Mouse (Mus musculus) small intestine, adult 2 months (tissue): Measurements from ENCODE around the gene Ecd. TPM values are rescaled to one million over a fixed set of nuclear protein-coding genes. Genes with fewer than 3 reads are reported as not detected.
"Not testable (repeated sequence)": the region's sequence is repeated elsewhere in the genome, so short reads cannot be mapped to it uniquely, and the experiment has no call there.

ENCODE experiments used
- H3K27ac ChIP-seq: fragments of 200-500 bp; 2 replicates; pipeline ENCODE4 v1.5.1; 2012; ENCODE audit warnings: low read depth, low read length, control low read depth, inconsistent platforms; ENCODE audit not compliant: insufficient read depth
- H3K27me3 ChIP-seq: fragments of 200-500 bp; 2 replicates; pipeline ENCODE4 v1.6.1; 2012; ENCODE audit warnings: mild to moderate bottlenecking, moderate library complexity, low read length, inconsistent platforms; ENCODE audit not compliant: control insufficient read depth, insufficient read depth
- H3K36me3 ChIP-seq: fragments of 200-500 bp; 2 replicates; pipeline ENCODE4 v1.6.1; 2012; ENCODE audit warnings: mild to moderate bottlenecking, low read length, control low read depth, inconsistent platforms; ENCODE audit not compliant: control insufficient read depth, insufficient read depth
- H3K4me1 ChIP-seq: fragments of 200-500 bp; 2 replicates; pipeline ENCODE4 v1.6.1; 2012; ENCODE audit warnings: low read length, inconsistent platforms, mixed read lengths; ENCODE audit not compliant: control insufficient read depth, insufficient read depth, insufficient read length
- H3K4me3 ChIP-seq: fragments of 200-500 bp; 2 replicates; pipeline ENCODE4 v1.5.1; 2012; ENCODE audit warnings: low read depth, mild to moderate bottlenecking, control low read depth, inconsistent platforms, low read length, moderate library complexity
- CTCF ChIP-seq: fragments of 200-500 bp; IDR thresholded peaks from 2 replicates; pipeline ENCODE4 v1.5.1; 2012; ENCODE audit warnings: low read depth, mild to moderate bottlenecking, control low read depth, inconsistent platforms, low read length, moderate library complexity, mixed read lengths; ENCODE audit not compliant: insufficient replicate concordance, insufficient read length; ENCODE audit errors: extremely low read depth
- POLR2A ChIP-seq: fragments of 200-500 bp; IDR thresholded peaks from 2 replicates; pipeline ENCODE4 v1.6.1; 2012; ENCODE audit warnings: low read depth, mild to moderate bottlenecking, control low read depth, inconsistent platforms, low read length, moderate library complexity
- WGBS: fragments of 180-500 bp; shearing (Covaris S2); methylation state at CpG from one replicate; pipeline ENCODE4 v1.1.7; 2018; 5-methylcytosine and 5-hydroxymethylcytosine counted together
- polyA plus RNA-seq: library from polyadenylated mRNA; depleted of rRNA; stranded (reverse); fragments of >200 nt; gene quantifications from 2 replicates; pipeline ENCODE4 v1.2.3, GENCODE M21; 2012

Gene Ecd
- polyA plus RNA-seq, 1 experiment: 8.2 TPM

- Histone ChIP-seq H3K36me3 (peaks cover 49% of the 10 kb centered on the region), H3K4me3 (no peak overlapping the region), H3K4me1 (no peaks in the 10 kb centered on the region), H3K27ac (no peak overlapping the region), H3K27me3 (no peaks in the 10 kb centered on the region)
- peak; percentile 44; the same call in 1 of the 2 replicates for TF ChIP-seq CTCF
- no peak for TF ChIP-seq POLR2A
- WGBS: 69% methylated on average over 9 of the region's 9 CpGs
These were observed 19.4 kb downstream of the Ecd start for GRCm38 (mm10) chr14:20328474-20328873.

- WGBS: 97% methylated on average over 9 of the region's 9 CpGs
- H3K27me3 ChIP-seq: no peaks in the 10 kb centered on the region
These were observed 23.7 kb downstream of the Ecd start for GRCm38 (mm10) chr14:20324196-20324595.

DNA sequence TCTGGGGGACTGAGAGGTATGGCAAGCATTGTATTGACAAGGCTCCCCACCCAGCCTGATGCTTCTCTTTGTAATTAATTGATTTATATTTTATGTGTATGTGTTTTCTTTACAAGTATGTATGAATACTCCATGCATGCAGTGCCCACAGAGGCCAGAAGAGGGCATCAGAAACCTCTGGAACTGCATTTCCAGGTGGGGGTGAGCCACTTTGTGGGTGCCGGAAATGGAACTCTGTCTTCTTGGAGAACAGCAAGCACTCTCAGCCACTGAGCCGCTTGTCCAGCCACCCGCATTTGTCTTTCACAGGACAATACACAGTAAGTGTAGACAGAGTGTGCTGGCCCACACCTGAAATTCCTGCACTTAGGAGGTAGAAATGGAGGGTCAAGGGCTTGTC, 28.5 kb downstream of the Ecd start:
- TF ChIP-seq CTCF (peak; percentile 59; the same call in 1 of the 2 replicates), POLR2A (no peak)
- Histone ChIP-seq H3K27me3 (no peaks in the 10 kb centered on the region), H3K36me3 (peaks cover 24% of the 10 kb centered on the region), H3K4me1 (no peaks in the 10 kb centered on the region), H3K4me3 (no peak overlapping the region), H3K27ac (no peak overlapping the region)
- WGBS: 77% methylated on average over 3 of the region's 3 CpGs

More at GRCm38 (mm10) chr14:20324196-20324595, 23.7 kb downstream of the Ecd start:
- Histone ChIP-seq H3K4me3 (no peak overlapping the region), H3K27ac (no peak overlapping the region), H3K4me1 (no peaks in the 10 kb centered on the region), H3K36me3 (peaks cover 44% of the 10 kb centered on the region)
- TF ChIP-seq POLR2A (no peak), CTCF (no peak)

DNA sequence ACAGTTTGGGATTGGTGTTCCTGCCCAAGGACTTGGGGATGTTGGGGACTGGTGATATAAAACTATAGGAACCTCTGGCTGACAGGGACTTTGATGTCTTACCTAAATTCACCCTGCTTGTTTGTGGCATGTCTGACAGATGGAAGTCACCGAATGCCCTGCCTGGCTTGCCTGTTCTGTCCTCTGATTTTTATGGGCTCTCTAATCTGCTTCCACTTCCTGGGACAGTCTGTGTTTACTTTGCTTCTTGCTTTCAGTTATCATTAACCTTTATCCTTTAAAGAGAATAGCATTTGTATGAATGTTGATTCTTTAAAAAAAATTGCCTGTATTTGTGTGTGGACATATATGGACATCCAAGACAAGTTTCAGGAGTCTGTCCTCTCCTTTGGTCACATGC, 32.8 kb downstream of the Ecd start:
- Histone ChIP-seq H3K4me3 (no peak overlapping the region), H3K27me3 (no peaks in the 10 kb centered on the region), H3K27ac (no peak overlapping the region), H3K4me1 (no peaks in the 10 kb centered on the region), H3K36me3 (peaks cover 24% of the 10 kb centered on the region)
- TF ChIP-seq POLR2A (no peak), CTCF (no peak)
- 19% methylated on average over 1 of the region's 1 CpGs for WGBS

DNA sequence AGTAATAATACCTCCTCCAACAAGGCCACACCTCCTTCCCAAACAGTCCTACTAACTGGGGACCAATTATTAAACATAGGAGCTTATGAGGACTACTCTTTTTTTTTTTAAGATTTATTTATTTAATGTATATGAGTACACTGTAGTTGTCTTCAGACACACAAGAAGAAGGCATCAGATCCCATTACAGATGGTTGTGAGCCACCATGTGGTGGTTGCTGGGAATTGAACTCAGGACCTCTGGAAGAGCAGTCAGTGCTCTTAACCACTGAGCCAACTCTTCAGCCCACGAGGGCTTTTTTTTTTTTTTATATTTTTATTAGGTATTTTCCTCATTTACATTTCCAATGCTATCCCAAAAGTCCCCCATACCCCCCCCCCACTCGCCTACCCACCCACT, 42.8 kb downstream of the Ecd start:
- peaks cover 36% of the 10 kb centered on the region for H3K36me3 ChIP-seq
- not testable (repeated sequence) for H3K27ac ChIP-seq, H3K27me3 ChIP-seq, H3K4me1 ChIP-seq, H3K4me3 ChIP-seq
- WGBS: 75% methylated on average over 2 of the region's 2 CpGs

GRCm38 (mm10) chr14:20298131-20298530, 49.8 kb downstream of the Ecd start:
- H3K27ac ChIP-seq: no peak overlapping the region
- no peaks in the 10 kb centered on the region for H3K27me3 ChIP-seq
- WGBS: 63% methylated on average over 3 of the region's 3 CpGs
- H3K4me1 ChIP-seq: peaks cover 4% of the 10 kb centered on the region; the same call in 1 of the 2 replicates
- no peak overlapping the region for H3K4me3 ChIP-seq
- H3K36me3 ChIP-seq: peaks cover 5% of the 10 kb centered on the region
- TF ChIP-seq POLR2A (no peak), CTCF (no peak)

- H3K4me1 ChIP-seq: peaks cover 4% of the 10 kb centered on the region; the same call in 1 of the 2 replicates
- H3K27me3 ChIP-seq: no peaks in the 10 kb centered on the region
- 88% methylated on average over 3 of the region's 3 CpGs for WGBS
- no peak overlapping the region for H3K27ac ChIP-seq
- H3K4me3 ChIP-seq: no peak overlapping the region
- H3K36me3 ChIP-seq: peaks cover 5% of the 10 kb centered on the region
- TF ChIP-seq CTCF (no peak), POLR2A (no peak)
These were observed 50.3 kb downstream of the Ecd start for GRCm38 (mm10) chr14:20297616-20298015.

- no peak for TF ChIP-seq POLR2A
- peaks cover 4% of the 10 kb centered on the region; the same call in 1 of the 2 replicates for H3K4me1 ChIP-seq
- WGBS: 17% methylated on average over 8 of the region's 8 CpGs
- H3K27ac ChIP-seq: no peak overlapping the region
- no peaks in the 10 kb centered on the region; the same call in 1 of the 2 replicates for H3K36me3 ChIP-seq
- peak overlapping the region; percentile 58 for H3K4me3 ChIP-seq
- H3K27me3 ChIP-seq: no peaks in the 10 kb centered on the region
These were observed 53.0 kb downstream of the Ecd start for GRCm38 (mm10) chr14:20294947-20295346.
